Mouse (Mus musculus): ENCODE results near the gene 4931422A03Rik. TPM values are rescaled to one million over a fixed set of nuclear protein-coding genes. Genes with fewer than 3 reads are reported as not detected.
"Not testable (repeated sequence)": the region's sequence is repeated elsewhere in the genome, so short reads cannot be mapped to it uniquely, and the experiment has no call there.

4931422A03Rik gene
- not detected in 3 replicates for total RNA-seq (2017)

DNA sequence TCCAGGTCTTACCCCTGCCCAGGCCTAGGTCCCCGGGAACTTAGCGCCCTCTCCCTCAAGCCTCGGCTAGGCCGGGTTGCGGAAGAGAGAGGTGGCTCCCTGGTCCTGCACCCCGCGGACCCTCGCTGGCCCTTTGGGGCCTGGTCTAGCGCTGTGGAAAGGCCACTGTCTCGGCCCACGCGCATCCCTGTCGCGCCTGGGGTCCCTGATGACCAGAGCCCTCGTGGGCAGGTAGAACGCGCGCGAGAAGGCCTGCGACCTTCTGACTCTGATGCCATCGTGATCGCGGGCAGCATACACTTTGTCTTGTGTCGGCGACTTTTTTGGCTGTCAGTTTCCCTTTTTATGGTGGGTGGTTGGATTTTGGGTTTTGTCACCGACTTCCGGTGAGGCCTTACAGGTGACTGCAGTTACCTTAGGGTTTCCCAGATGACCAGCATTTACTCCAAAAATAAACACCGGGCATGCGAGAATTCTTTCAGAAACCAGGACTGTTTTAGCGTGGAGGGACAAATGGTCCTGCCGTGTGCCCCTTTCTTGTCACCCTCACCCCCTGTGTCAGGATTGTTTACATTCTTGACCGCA, at the start of gene 4931422A03Rik:
Gene 4931422A03Rik (minus strand): TSS at position 223 of the 585 bp plus-strand sequence.
- peak; percentile 40 for ATAC-seq (replicated peaks; ENCODE audit: insufficient number of reproducible peaks, low FRiP score, low TSS enrichment, poor library complexity, severe bottlenecking)

DNA sequence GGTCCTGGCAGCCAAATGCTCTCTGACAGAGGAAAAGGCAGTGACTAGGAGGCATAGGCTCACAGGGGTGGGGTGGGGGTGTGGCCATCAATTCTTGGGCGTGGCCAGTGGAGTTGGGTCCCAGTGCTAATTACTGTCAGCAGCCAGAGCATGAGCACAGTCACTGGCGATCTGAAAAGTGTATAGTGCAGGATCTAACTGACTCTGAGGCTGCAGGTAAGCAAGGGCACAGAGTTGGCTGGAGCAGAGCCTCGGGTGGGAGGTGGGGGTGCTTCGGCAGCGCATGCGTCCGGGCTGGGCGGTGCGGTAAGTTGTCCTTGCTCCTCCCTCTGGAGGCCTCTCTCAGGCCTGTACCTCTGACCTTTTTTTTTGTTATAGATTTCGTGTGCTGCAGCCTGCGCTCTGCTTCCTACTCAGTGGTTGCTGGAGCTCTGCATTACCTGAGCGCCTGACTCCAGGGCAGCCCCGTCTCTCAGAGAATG, 41.6 kb upstream of the 4931422A03Rik start, which contains the start of gene Cd59b:
Gene Cd59b (plus strand): TSS at position 146 of the 482 bp plus-strand sequence.
- ATAC-seq (replicated peaks; ENCODE audit: insufficient number of reproducible peaks, low FRiP score, low TSS enrichment, poor library complexity, severe bottlenecking) = 0 out of 2 replicates have a peak, but pooled peaks have one; percentile 31

DNA sequence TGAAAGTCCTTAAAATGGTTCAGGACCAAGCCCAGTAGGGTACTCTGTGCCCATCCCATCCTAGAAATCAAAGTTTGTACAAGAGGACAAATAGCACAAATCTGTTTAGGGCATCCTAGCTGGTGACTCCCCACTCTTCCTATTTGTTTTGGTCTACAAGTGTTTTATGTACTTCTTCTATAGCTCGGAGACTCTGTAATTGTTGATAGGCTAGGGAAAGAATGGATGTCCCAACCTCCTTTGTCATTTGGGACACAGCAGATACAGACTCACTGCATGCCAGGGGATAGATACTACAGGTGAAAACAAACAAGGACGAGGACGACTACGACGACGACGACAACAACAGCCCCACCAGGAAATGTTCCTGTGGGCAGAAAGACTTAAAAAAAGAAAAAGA, 40.3 kb upstream of the 4931422A03Rik start, which contains the start of gene Gm10799:
Gene Gm10799 (minus strand): TSS at position 101 of the 400 bp plus-strand sequence.
- ATAC-seq (replicated peaks; ENCODE audit: insufficient number of reproducible peaks, low FRiP score, low TSS enrichment, poor library complexity, severe bottlenecking) = not testable (repeated sequence)

DNA sequence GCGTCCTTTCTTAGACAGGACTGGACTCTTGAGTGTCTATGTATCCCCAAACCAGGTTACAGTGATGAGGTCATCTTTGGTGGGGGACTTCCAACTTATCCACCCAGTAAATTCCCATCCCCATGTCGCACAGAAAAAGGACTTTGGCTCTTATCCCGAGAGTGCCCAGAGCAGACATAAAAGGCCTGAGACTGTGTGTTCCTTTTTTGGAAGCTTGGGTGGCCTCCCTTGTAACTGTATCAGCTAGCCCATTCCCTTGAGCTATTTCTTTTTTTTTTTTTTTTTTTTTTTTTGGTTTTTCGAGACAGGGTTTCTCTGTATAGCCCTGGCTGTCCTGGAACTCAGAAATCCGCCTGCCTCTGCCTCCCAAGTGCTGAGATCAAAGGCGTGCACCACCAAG, 37.4 kb upstream of the 4931422A03Rik start, which contains the start of gene Gm10912:
Gene Gm10912 (plus strand): TSS at position 301 of the 400 bp plus-strand sequence.
- ATAC-seq (replicated peaks; ENCODE audit: insufficient number of reproducible peaks, low FRiP score, low TSS enrichment, poor library complexity, severe bottlenecking) = not testable (repeated sequence)

DNA sequence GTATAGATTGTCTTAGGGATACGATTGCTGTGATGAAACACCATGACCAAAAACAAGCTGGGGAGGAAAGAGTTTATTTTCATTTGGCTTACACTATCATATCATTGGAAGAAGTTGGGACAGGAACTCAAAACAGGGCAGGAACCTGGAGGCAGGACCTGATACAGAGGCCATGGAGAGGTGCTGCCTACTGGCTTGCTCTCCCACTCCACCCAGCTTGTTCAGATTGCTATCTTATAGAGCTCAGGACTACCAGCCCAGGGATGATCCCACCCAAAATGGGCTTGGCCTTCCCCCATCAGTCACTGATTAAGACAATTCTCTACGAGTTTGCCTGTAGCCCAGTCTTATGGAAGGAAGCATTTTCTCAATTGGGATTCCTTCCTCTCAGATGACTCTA, 36.0 kb upstream of the 4931422A03Rik start:
- no peak for ATAC-seq (replicated peaks; ENCODE audit: insufficient number of reproducible peaks, low FRiP score, low TSS enrichment, poor library complexity, severe bottlenecking)

DNA sequence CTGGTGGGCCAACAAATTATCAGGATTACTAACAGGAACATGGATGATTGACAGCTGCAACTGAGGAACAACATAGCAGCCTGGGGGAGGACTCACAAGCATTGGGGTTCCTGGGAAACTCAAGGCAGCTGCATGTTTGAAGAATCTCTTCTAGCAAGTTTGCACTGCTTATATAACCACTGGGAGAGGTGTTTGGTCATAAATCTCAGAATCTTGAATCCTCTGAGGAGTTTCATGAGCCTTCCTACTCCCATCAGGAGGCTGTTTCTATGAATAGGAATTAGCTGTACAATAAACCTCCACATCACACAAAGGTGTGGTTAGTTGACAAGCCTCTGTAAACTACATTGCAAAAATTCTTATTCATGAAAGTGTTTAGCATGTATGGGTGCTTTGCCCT, 34.5 kb upstream of the 4931422A03Rik start:
- ATAC-seq (replicated peaks; ENCODE audit: insufficient number of reproducible peaks, low FRiP score, low TSS enrichment, poor library complexity, severe bottlenecking) = no peak

DNA sequence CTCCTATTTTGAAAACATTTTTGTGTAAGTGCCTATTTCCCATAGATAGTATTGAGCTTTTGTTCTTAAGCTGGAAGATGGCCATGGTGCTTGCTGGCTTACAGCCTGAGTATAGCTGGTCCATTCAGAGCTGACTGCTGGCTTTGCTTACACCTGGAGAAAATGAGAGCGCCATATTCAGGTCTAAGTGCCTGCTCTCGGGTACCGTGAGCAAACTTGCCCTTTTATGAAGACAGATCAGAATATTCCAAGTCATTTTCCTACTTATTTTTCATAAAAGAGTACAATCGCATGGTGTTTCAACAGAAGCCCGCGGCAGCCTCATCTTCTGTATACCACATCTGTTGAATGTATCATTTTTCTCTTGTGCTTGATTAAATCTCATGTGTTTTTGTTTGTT, 32.8 kb upstream of the 4931422A03Rik start:
- no peak for ATAC-seq (replicated peaks; ENCODE audit: insufficient number of reproducible peaks, low FRiP score, low TSS enrichment, poor library complexity, severe bottlenecking)

DNA sequence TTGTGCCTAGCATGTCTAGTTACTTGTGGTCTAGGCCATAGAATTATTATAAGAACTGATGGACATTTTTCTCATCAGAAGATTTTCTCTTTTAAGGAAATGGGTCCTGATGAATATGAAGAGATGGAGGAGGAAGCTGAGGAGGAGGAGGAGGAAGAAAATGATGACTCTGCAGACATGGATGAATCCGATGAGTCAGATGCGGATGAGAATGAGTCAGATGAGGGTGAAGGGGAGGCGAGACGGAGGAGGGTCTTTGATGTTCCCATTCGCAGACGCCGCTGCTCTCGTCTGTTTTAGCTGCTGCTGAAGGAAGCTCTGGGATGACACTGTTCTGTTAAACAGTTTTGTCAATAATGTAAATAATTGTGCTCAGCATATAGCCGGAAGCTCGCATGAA, 31.6 kb upstream of the 4931422A03Rik start:
- no peak for ATAC-seq (replicated peaks; ENCODE audit: insufficient number of reproducible peaks, low FRiP score, low TSS enrichment, poor library complexity, severe bottlenecking)

DNA sequence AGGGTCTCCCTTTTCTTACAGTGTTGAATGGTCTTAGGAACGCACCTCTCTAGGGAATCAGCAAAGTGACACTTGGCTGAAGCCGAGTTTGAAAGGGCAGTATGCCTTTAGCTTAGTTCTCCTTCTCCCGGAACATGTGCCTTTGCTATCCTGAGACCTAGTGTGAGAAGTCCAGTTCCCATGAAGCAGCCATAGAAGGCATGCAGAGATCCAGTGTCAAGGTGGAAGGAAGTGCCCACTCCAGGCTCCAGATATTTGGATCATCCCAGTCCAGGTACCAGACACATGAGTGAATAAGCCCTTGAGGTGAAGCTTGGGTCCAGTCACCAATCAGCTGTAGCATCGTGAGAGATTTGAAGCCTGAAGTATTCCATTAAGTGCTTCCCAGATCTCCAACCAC, 30.8 kb upstream of the 4931422A03Rik start:
- no peak for ATAC-seq (replicated peaks; ENCODE audit: insufficient number of reproducible peaks, low FRiP score, low TSS enrichment, poor library complexity, severe bottlenecking)

DNA sequence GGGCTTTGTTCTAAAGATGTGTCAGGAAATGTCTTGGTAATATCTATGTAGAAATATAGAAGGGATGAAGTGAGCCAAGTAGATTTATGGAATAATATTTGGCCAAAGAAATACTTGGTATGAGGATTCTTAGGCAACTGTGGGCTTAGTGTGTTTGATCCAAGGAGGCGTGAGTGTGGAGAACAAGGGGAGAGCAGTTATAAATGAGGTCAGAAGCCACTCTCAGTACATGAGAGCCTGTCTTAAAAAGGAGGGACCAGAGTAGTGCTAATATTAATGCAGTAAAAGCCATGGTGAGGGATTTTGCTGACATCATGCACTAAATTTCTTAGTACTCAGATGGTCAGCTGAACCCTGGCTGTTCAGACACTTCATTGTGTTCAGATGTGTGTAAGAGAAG, 30.2 kb upstream of the 4931422A03Rik start:
- no peak for ATAC-seq (replicated peaks; ENCODE audit: insufficient number of reproducible peaks, low FRiP score, low TSS enrichment, poor library complexity, severe bottlenecking)

DNA sequence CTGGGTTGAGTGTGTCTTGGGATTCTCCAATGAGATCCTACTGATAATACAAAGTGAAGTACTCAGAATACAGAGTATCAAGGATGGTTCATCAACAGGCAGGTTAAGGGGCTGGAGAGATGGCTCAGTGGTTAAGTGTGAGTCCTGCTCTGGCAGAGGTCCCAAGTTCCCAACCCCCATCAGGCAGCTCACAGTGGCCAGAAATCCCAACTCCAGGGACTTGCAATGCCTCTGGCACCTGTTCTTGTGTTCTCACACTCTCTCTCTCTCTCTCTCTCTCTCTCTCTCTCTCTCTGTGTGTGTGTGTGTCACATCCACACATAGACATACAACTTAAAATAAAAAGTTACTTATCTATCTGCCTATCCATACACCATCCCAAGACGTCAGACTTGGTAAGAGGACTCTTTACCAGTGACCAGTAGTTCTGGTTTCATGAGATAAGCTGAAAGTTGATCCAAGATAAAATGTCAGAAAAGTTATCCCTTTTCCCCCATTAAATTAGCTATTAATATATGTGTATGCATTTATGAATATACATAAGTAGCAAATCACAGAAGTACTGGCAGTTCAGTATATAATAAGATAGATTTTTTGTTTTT, 16.4 kb upstream of the 4931422A03Rik start:
- no peak for ATAC-seq (replicated peaks; ENCODE audit: insufficient number of reproducible peaks, low FRiP score, low TSS enrichment, poor library complexity, severe bottlenecking)

DNA sequence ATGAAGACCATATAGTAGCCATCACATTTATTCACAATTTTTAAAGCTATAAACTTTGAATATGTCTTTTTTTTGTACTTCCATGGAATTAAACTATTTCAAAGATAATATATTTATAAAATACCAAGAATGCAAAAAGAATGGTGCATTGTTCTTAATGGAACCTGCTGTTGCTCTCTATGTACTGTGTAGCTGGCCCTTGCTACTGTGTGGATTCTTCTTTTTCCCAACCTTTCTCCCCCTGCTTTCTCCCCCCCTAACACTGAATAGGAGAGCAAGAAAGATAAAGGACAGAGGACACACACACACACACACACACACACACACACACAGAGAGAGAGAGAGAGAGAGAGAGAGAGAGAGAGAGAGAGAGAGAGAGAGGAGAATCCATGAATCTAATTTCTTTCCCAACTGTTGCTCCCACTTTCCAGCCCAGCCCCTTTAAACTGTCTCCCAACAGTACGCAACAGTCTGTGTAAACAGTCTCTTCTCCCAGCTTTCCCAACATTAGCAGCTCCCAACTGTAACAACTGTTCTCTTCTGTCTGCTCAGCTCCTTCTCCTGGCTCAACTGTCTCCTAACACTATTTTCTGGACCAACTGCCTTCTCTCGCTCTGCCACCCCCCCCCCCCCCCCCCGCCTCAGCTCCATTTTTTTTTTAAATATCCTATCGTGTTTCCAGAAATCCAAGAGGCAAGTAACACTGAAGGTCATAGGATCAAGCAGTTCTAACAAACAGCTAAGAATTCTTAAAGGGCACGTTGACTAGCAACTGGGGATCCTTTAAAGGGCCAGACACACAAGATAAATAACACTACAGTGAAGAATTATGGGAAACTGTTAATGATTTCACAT, 15.7 kb upstream of the 4931422A03Rik start:
- ATAC-seq (replicated peaks; ENCODE audit: insufficient number of reproducible peaks, low FRiP score, low TSS enrichment, poor library complexity, severe bottlenecking) = no peak

DNA sequence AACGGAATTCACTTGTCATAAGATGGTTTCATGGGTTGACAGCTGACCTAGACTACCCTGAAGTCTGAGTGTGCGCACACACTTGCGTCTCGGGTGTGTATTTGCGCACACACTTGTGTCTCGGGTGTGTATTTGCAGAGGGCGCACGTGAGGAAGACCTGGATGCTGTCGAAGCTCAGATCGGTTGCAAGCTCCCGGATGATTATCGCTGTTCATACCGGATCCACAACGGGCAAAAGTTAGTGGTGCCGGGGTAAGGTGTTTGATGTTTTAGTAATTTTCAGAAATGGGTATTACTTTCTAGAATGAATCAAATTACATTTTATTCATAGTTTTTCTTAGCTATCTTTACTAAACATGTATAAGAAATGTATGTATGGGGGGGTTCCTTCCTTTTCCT, 14.6 kb upstream of the 4931422A03Rik start:
- ATAC-seq (replicated peaks; ENCODE audit: insufficient number of reproducible peaks, low FRiP score, low TSS enrichment, poor library complexity, severe bottlenecking) = no peak

DNA sequence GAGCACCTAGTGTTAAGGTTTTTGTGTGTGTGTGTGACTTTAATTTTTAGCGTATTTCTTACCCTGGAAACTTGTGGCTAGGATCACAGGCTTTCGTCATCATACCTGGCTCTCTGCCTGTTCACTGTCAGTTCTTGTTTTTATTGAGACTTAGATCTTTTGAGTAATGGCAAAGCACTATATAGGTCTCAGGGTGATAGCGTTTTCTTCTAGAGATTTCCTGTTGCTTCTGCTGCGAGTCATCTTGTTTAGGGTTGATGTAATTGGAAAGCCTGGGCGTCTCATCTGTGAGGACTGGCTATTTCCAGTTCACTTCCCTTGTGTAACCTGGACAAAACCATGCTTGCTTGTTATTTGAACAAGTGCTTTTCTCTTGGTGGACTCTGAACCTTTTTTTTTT, 13.5 kb upstream of the 4931422A03Rik start:
- no peak for ATAC-seq (replicated peaks; ENCODE audit: insufficient number of reproducible peaks, low FRiP score, low TSS enrichment, poor library complexity, severe bottlenecking)

DNA sequence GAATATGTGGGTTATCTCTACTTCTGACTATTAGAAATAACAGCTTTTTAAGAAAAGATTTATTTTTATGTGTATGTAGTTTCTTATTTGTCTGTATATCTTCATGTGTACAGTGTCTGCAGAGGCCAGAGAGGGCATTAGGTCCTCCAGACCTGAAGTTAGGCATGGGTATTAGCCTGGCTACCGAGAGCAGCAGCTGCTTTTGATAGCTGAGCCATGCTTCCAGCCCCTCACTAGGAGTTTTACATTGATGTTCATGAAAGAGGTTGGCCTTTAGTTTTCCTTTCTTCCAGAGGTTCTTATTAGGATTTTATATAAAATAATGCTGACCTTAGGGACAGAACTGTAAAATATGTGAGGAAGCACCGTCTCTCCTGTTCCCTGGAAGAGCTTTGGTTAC, 10.1 kb upstream of the 4931422A03Rik start:
- ATAC-seq (replicated peaks; ENCODE audit: insufficient number of reproducible peaks, low FRiP score, low TSS enrichment, poor library complexity, severe bottlenecking) = no peak

DNA sequence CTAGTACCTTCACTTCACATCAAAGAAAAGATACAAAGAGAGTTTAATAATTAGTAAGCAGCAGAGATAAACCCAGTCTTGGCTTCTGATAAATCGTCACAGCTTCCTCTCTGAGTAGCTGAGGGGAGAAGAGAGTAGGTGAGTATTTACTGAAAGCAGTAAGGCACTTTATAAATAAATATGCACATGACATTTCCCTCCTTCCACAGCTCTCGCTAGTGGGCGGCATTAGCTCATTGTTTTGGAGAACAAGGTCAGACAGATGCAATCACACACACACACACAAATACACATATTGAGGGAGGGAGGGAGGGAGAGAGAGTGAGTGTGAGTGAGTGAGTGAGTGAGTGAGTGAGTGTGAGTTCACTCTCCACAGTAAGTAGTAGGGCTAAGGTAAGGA, 8.2 kb upstream of the 4931422A03Rik start:
- ATAC-seq (replicated peaks; ENCODE audit: insufficient number of reproducible peaks, low FRiP score, low TSS enrichment, poor library complexity, severe bottlenecking) = no peak

DNA sequence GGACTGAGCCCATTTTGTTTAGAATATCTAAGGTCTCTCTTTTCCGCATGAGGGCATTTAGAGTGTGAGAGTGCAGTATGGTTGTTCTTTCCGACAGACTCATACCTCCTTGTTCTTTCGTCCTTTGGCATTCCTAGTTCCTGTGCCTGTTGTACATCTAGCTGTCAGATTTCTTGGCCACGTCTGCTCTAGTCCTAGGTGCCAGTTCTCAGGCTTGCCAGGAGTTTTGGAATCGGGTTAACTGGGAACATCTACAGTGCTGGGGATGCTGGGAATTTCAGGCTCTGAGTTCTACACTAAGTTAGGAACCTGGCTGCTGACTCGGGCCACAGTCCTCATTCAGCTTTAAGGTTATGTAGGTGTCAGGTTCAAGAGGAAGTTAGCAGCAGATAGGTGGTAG, 7.4 kb upstream of the 4931422A03Rik start:
- ATAC-seq (replicated peaks; ENCODE audit: insufficient number of reproducible peaks, low FRiP score, low TSS enrichment, poor library complexity, severe bottlenecking) = no peak

DNA sequence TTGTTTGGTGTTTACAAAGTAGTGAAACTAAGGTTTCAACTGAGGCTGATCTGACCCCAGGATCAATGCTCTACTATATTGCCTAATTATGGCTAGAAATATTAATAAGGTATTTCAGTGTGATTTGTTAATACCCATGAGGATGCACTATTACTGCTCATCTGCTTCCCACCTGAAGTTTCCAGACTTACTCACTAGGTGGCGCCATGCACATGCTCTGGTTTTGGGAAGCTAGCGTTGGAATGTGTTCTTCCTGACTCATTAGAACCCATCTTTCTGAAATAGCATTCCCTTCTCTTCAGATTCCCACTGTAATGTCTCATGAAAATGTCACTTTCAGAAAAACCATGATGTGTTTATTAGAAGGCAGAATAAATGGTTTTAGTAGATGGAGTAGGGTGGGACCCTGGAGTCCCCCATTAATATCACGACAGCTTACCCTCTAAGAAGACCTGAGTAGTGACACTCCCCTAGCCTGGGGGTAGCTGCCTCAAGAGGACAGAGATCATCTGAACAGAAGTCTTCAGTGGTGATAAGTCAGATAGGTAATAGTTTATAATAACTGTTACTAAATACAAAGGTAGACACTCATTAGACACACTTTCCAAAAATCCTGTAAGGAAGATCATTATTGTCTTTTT, 6.8 kb upstream of the 4931422A03Rik start:
- ATAC-seq (replicated peaks; ENCODE audit: insufficient number of reproducible peaks, low FRiP score, low TSS enrichment, poor library complexity, severe bottlenecking) = no peak; the same call in 1 of the 2 replicates

DNA sequence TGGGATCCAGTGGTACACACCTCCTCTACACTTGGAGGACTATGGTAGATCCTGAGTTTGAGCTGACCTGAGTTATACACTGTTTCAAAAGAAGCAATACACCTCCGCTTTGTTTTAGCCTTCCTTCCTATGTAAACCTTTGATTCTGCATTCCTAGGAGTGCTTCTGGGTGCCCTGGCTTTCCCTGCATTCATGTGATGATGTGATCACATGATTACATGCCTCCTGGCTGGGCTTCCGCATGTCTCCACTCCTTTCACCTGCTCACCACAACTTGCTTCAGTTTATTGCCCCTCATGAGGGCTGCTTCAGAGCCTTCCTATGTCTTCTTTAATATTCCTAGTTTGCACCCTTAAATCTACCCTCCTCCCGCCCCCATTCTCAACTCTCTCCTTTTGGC, 3.9 kb upstream of the 4931422A03Rik start:
- no peak for ATAC-seq (replicated peaks; ENCODE audit: insufficient number of reproducible peaks, low FRiP score, low TSS enrichment, poor library complexity, severe bottlenecking)
